Mouse (Mus musculus) kidney, postnatal 25 days (tissue): ENCODE measurements around the gene Dctn3.
"Not testable (repeated sequence)": the region's sequence is repeated elsewhere in the genome, so short reads cannot be mapped to it uniquely, and the experiment has no call there.

ENCODE experiments used
- DNase-seq, 2 experiments: peaks; one replicate each; pipeline ENCODE4 v3.0.0; 2021; ENCODE audit warnings: mixed read lengths in 2 of 2

The Dctn3 gene

GRCm38 (mm10) chr4:41737602-41738255 is 14.8 kb upstream of the Dctn3 start:
- DNase-seq = peak; percentile 79 to 83

GRCm38 (mm10) chr4:41731052-41731765 is 8.2 kb upstream of the Dctn3 start, which contains the start of gene Arid3c:
TSS of gene Arid3c (minus strand) at chr4:41731142.
- no peak for DNase-seq

- no peak for DNase-seq
Measured at GRCm38 (mm10) chr4:41726826-41727621, 4.1 kb upstream of the Dctn3 start.

GRCm38 (mm10) chr4:41716834-41717233 is 6.1 kb downstream of the Dctn3 start:
- DNase-seq = peak in 1 of 2 experiments; percentile 21

GRCm38 (mm10) chr4:41715596-41715995 is 7.4 kb downstream of the Dctn3 start:
- peak; percentile 43 to 73 for DNase-seq

GRCm38 (mm10) chr4:41715082-41715481 is 7.9 kb downstream of the Dctn3 start:
- DNase-seq = peak in 1 of 2 experiments; percentile 33

- DNase-seq = peak; percentile 81 to 83
Measured at GRCm38 (mm10) chr4:41714276-41714675, 8.7 kb downstream of the Dctn3 start.

- peak; percentile 89 to 92 for DNase-seq
Measured at GRCm38 (mm10) chr4:41713197-41714067, 9.5 kb downstream of the Dctn3 start, which contains the start of gene Rpp25l. TSS of gene Rpp25l (minus strand) at chr4:41713534.

- peak; percentile 26 to 67 for DNase-seq
Measured at GRCm38 (mm10) chr4:41712421-41713196, 10.4 kb downstream of the Dctn3 start.

- peak in 1 of 2 experiments; percentile 59 for DNase-seq
Measured at GRCm38 (mm10) chr4:41711705-41712375, 11.1 kb downstream of the Dctn3 start.

- DNase-seq = peak in 1 of 2 experiments; percentile 30
Measured at GRCm38 (mm10) chr4:41710229-41710628, 12.7 kb downstream of the Dctn3 start.

GRCm38 (mm10) chr4:41708192-41708745 is 14.7 kb downstream of the Dctn3 start:
- DNase-seq = peak; percentile 45 to 52

- DNase-seq = peak; percentile 80 to 86
Measured at GRCm38 (mm10) chr4:41707011-41707535, 15.9 kb downstream of the Dctn3 start.

- DNase-seq = no peak
Measured at GRCm38 (mm10) chr4:41705922-41706754, 16.8 kb downstream of the Dctn3 start.

GRCm38 (mm10) chr4:41704651-41705050 is 18.3 kb downstream of the Dctn3 start:
- DNase-seq = peak in 1 of 2 experiments; percentile 33

- not testable (repeated sequence) for DNase-seq
Measured at GRCm38 (mm10) chr4:41702226-41702625, 20.7 kb downstream of the Dctn3 start.

- not testable (repeated sequence) for DNase-seq
Measured at GRCm38 (mm10) chr4:41700224-41700623, 22.7 kb downstream of the Dctn3 start.

GRCm38 (mm10) chr4:41699783-41700182 is 23.2 kb downstream of the Dctn3 start, which contains the start of gene Il11ra1:
TSS of gene Il11ra1 (plus strand) at chr4:41699989.
- peak in 1 of 2 experiments; percentile 59 for DNase-seq
